Mouse (Mus musculus): Measurements from ENCODE around the gene Tomt. TPM values are rescaled to one million over a fixed set of nuclear protein-coding genes. Genes with fewer than 3 reads are reported as not detected.
"Not testable (repeated sequence)": the region's sequence is repeated elsewhere in the genome, so short reads cannot be mapped to it uniquely, and the experiment has no call there.

Gene Tomt
- total and polyA plus RNA-seq, 2 experiments from 2014 or later: 0.27 TPM; not detected in 1

DNA sequence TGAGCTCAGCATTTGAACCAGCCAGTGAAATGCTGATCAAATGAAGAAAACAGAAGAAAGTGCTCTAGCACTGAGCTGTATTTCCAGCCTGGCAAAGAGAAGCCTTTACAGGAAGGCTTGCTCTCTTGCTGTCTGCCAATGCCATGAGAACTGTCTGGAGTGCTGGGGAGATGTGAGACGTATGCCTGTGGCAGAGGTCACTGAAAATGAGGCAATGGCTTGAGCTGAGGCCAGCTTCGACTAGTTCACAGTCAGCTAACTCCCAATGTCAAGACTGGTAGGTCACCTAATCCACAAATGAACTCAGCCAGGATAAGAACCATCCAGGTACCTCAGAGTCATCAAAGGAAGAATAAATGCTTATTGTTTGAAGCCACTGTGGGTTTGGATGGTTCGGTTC lies 21.9 kb upstream of the Tomt start:
- no peak for TF ChIP-seq CTCF (IDR thresholded peaks at IDR 0.05; ENCODE audit: low read depth)
- H3K4me3 ChIP-seq (ENCODE audit: low read depth, low read length): no peak overlapping the region
- H3K4me2 ChIP-seq (ENCODE audit: low read depth): no peak overlapping the region
- H3K27ac ChIP-seq (ENCODE audit: low read depth, low read length): no peak overlapping the region
- H3K9me3 ChIP-seq (ENCODE audit: low read length): no peaks in the 10 kb centered on the region
- DNase-seq: no peak
- H3K27me3 ChIP-seq (ENCODE audit: insufficient read depth, low read length): no peaks in the 10 kb centered on the region
- H3K4me1 ChIP-seq (ENCODE audit: insufficient read depth): no peaks in the 10 kb centered on the region
- 91% methylated on average over 3 of the region's 3 CpGs for WGBS
- no peaks in the 10 kb centered on the region for H3K36me3 ChIP-seq (ENCODE audit: insufficient read depth)
- H3K9ac ChIP-seq: no peak overlapping the region
- no peak for ATAC-seq

- ATAC-seq; H3K4me3 ChIP-seq (ENCODE audit: low read depth, low read length); H3K4me1 ChIP-seq (ENCODE audit: insufficient read depth); H3K9ac ChIP-seq; H3K27me3 ChIP-seq (ENCODE audit: insufficient read depth, low read length); H3K36me3 ChIP-seq (ENCODE audit: insufficient read depth); DNase-seq; H3K27ac ChIP-seq (ENCODE audit: low read depth, low read length); H3K4me2 ChIP-seq (ENCODE audit: low read depth); H3K9me3 ChIP-seq (ENCODE audit: low read length): not testable (repeated sequence)
Observed at GRCm38 (mm10) chr7:101925892-101926291, 19.7 kb upstream of the Tomt start.

DNA sequence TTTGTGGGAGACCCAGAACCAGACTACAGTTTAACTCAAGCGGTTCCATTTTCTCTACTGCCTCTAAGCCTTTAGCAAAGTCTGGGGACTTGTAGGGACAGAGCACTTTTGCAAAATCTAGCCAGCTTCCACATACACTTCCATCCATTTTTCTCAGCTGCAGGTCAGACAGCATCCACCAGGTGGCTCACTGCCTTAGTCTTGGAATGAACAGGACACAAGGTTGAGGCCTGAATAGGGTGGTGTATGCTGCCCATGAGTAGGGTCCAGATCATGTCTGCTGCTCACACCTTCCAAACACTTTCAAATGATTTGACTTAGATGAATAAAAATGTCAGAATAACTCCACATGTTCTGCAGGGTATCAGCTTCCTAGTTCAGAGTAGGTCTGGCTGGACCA lies 11.9 kb upstream of the Tomt start:
- Histone ChIP-seq H3K27ac (ENCODE audit: low read depth, low read length) (no peak overlapping the region), H3K4me1 (ENCODE audit: insufficient read depth) (no peaks in the 10 kb centered on the region), H3K27me3 (ENCODE audit: insufficient read depth, low read length) (no peaks in the 10 kb centered on the region), H3K9me3 (ENCODE audit: low read length) (no peaks in the 10 kb centered on the region), H3K4me3 (ENCODE audit: low read depth, low read length) (no peak overlapping the region), H3K9ac (no peak overlapping the region), H3K36me3 (ENCODE audit: insufficient read depth) (peaks cover 15% of the 10 kb centered on the region), H3K4me2 (ENCODE audit: low read depth) (no peak overlapping the region)
- peak; percentile 86 for TF ChIP-seq CTCF (IDR thresholded peaks at IDR 0.05; ENCODE audit: low read depth)
- peak; percentile 72 for DNase-seq
- ATAC-seq: peak; percentile 81
- 12% methylated on average over 1 of the region's 1 CpGs for WGBS

GRCm38 (mm10) chr7:101911982-101912381 lies 5.8 kb upstream of the Tomt start:
- H3K4me1 ChIP-seq (ENCODE audit: insufficient read depth): no peaks in the 10 kb centered on the region
- no peaks in the 10 kb centered on the region for H3K9me3 ChIP-seq (ENCODE audit: low read length)
- peak; percentile 52 for TF ChIP-seq CTCF (IDR thresholded peaks at IDR 0.05; ENCODE audit: low read depth)
- H3K27ac ChIP-seq (ENCODE audit: low read depth, low read length): no peak overlapping the region
- no peaks in the 10 kb centered on the region for H3K27me3 ChIP-seq (ENCODE audit: insufficient read depth, low read length)
- ATAC-seq: 0 out of 2 replicates have a peak, but pooled peaks have one; percentile 32
- H3K4me2 ChIP-seq (ENCODE audit: low read depth): no peak overlapping the region
- peaks cover 51% of the 10 kb centered on the region for H3K36me3 ChIP-seq (ENCODE audit: insufficient read depth)
- 60% methylated on average over 3 of the region's 3 CpGs for WGBS
- DNase-seq: no peak
- H3K9ac ChIP-seq: no peak overlapping the region
- H3K4me3 ChIP-seq (ENCODE audit: low read depth, low read length): no peak overlapping the region

DNA sequence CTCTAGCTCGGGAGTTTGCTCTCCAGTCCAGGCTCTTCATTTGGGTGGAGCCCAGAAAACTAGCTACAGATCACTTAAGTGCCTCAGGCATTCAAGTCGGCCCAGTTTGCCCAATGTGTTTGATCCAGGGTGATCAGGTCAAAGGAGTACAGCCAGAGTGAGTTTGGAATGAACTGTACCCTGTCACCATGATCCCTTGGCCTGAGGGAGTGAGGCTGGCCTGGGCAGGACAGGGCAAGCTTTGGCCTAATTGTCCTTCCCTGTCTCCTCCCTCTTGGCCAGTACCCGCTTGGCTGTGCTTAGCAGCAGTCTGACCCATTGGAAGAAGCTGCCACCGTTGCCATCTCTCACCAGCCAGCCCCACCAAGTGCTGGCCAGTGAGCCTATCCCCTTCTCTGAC lies 4.0 kb upstream of the Tomt start:
- no peaks in the 10 kb centered on the region for H3K27me3 ChIP-seq (ENCODE audit: insufficient read depth, low read length)
- DNase-seq (no peak), ATAC-seq (no peak)
- H3K4me1 ChIP-seq (ENCODE audit: insufficient read depth): no peaks in the 10 kb centered on the region
- H3K27ac ChIP-seq (ENCODE audit: low read depth, low read length): no peak overlapping the region
- no peak overlapping the region for H3K4me3 ChIP-seq (ENCODE audit: low read depth, low read length)
- no peak overlapping the region for H3K9ac ChIP-seq
- H3K36me3 ChIP-seq (ENCODE audit: insufficient read depth): peaks cover 51% of the 10 kb centered on the region
- WGBS: 84% methylated on average over 4 of the region's 4 CpGs
- TF ChIP-seq CTCF (IDR thresholded peaks at IDR 0.05; ENCODE audit: low read depth): no peak
- H3K4me2 ChIP-seq (ENCODE audit: low read depth): no peak overlapping the region
- no peaks in the 10 kb centered on the region for H3K9me3 ChIP-seq (ENCODE audit: low read length)

DNA sequence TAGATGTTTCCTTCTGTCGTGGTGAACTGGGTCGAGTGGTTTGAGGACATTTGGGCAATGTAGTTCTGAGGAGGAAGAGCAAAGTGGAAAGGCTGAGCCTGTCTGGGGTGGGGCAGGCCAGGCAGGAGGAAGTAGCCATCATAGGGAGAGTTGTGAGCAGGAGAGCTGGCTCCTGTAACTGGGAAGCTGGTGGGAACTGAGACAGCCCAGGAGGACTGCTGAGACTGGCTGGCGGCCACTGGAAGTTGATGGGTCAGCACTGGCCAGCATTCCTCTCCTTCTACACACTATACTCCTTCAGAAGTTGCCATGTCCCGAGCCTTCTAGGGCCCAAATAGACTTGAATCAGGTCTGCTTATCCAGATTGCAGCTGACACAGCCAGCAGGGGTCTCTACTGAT lies 2.2 kb upstream of the Tomt start:
- H3K4me1 ChIP-seq (ENCODE audit: insufficient read depth): no peaks in the 10 kb centered on the region
- no peak for DNase-seq
- H3K4me3 ChIP-seq (ENCODE audit: low read depth, low read length): no peak overlapping the region
- 85% methylated on average over 4 of the region's 4 CpGs for WGBS
- H3K9me3 ChIP-seq (ENCODE audit: low read length): no peaks in the 10 kb centered on the region
- H3K36me3 ChIP-seq (ENCODE audit: insufficient read depth): peaks cover 39% of the 10 kb centered on the region
- no peak overlapping the region for H3K9ac ChIP-seq
- no peak for ATAC-seq
- TF ChIP-seq CTCF (IDR thresholded peaks at IDR 0.05; ENCODE audit: low read depth): no peak
- no peak overlapping the region for H3K4me2 ChIP-seq (ENCODE audit: low read depth)
- H3K27me3 ChIP-seq (ENCODE audit: insufficient read depth, low read length): no peaks in the 10 kb centered on the region
- no peak overlapping the region for H3K27ac ChIP-seq (ENCODE audit: low read depth, low read length)

DNA sequence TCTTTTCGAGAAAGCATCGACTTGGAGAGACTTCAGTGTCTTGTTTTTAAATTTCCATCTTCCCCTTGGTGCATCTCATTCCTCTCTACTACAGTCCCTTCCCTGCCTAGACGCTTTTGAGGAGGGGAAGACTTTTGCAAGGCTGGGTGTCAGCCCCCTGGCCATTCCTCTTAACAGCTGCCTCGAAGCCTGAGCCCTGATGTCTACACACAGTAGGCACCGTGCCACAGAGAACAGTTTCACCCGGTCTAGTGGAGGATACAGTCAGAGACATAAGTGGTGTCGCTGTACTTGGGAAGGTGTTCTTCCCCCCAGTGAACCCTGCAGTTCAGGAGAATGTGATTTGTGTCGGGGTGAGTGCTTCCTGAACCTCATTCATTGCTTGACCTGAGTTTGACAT lies 537 bp upstream of the Tomt start:
- H3K9ac ChIP-seq: peak overlapping the region; percentile 82; the same call in 1 of the 2 replicates
- 78% methylated on average over 8 of the region's 8 CpGs for WGBS

More for the DNA sequence above, 537 bp upstream of the Tomt start:
- Histone ChIP-seq H3K27ac (ENCODE audit: low read depth, low read length) (no peak overlapping the region), H3K4me1 (ENCODE audit: insufficient read depth) (no peaks in the 10 kb centered on the region), H3K36me3 (ENCODE audit: insufficient read depth) (peaks cover 23% of the 10 kb centered on the region), H3K9me3 (ENCODE audit: low read length) (no peaks in the 10 kb centered on the region), H3K4me2 (ENCODE audit: low read depth) (peak overlapping the region; percentile 59), H3K4me3 (ENCODE audit: low read depth, low read length) (peak overlapping the region; percentile 77), H3K27me3 (ENCODE audit: insufficient read depth, low read length) (no peaks in the 10 kb centered on the region)
- ATAC-seq (no peak), DNase-seq (no peak)
- no peak for TF ChIP-seq CTCF (IDR thresholded peaks at IDR 0.05; ENCODE audit: low read depth)

All from forebrain, postnatal 0 days (tissue).